Mouse (Mus musculus) limb, embryonic 13.5 days (tissue): ENCODE measurements around the gene Gm20388. TPM values are rescaled to one million over a fixed set of nuclear protein-coding genes. Genes with fewer than 3 reads are reported as not detected.

Experiments
- ATAC-seq: fragments of 200-750 bp; cut with Nextera tagmentation; 2 replicates; pipeline ENCODE4 v1.8.0; 2017; ENCODE audit warnings: low read depth, moderate number of reproducible peaks, moderate TSS enrichment; ENCODE audit not compliant: low FRiP score
- H3K27ac ChIP-seq: fragments of 300-500 bp; sonication (generic); 2 replicates; pipeline ENCODE4 v1.5.1; 2015; ENCODE audit warnings: inconsistent platforms, mild to moderate bottlenecking, moderate library complexity
- H3K27me3 ChIP-seq: fragments of 300-500 bp; sonication (generic); 2 replicates; pipeline ENCODE4 v1.6.1; 2015; ENCODE audit warnings: mild to moderate bottlenecking, inconsistent platforms
- H3K36me3 ChIP-seq: fragments of 300-500 bp; sonication (generic); 2 replicates; pipeline ENCODE4 v1.6.1; 2015; ENCODE audit warnings: inconsistent platforms, mild to moderate bottlenecking, moderate library complexity
- H3K4me1 ChIP-seq: fragments of 300-500 bp; sonication (generic); 2 replicates; pipeline ENCODE4 v1.6.1; 2015; ENCODE audit warnings: inconsistent platforms
- H3K4me2 ChIP-seq: fragments of 300-500 bp; sonication (generic); replicated peaks from 2 replicates; pipeline ENCODE4 v1.6.1; 2015; ENCODE audit warnings: inconsistent platforms, mild to moderate bottlenecking, moderate library complexity
- H3K4me3 ChIP-seq: fragments of 300-500 bp; sonication (generic); 2 replicates; pipeline ENCODE4 v1.5.1; 2015; ENCODE audit warnings: moderate library complexity, mild to moderate bottlenecking, inconsistent platforms
- H3K9ac ChIP-seq: fragments of 300-500 bp; sonication (generic); 2 replicates; pipeline ENCODE4 v1.6.1; 2015; ENCODE audit warnings: mild to moderate bottlenecking, inconsistent platforms
- H3K9me3 ChIP-seq: fragments of 300-500 bp; sonication (generic); 2 replicates; pipeline ENCODE4 v1.6.1; 2016; ENCODE audit warnings: inconsistent platforms
- WGBS: fragments of 180-500 bp; shearing (Covaris S2); methylation state at CpG from one replicate; pipeline ENCODE4 v1.1.7; 2015; 5-methylcytosine and 5-hydroxymethylcytosine counted together
- polyA plus RNA-seq: library from polyadenylated mRNA; unstranded; fragments of >200 nt; fragmentation: Nextera tagmentation; extraction: Ambion mirVana; gene quantifications from 2 replicates; pipeline ENCODE4 v1.2.1, GENCODE M21; 2015

Gm20388 gene
- polyA plus RNA-seq, 1 experiment from 2014 or later, result 7.1 TPM

GRCm38 (mm10) chr8:120728488-120729160 is 818.0 kb downstream of the Gm20388 start:
- Histone ChIP-seq H3K4me2 (no peak overlapping the region), H3K36me3 (no peaks in the 10 kb centered on the region), H3K9ac (no peak overlapping the region), H3K4me3 (no peak overlapping the region), H3K27me3 (peaks cover 30% of the 10 kb centered on the region), H3K27ac (no peak overlapping the region), H3K4me1 (0 out of 2 replicates have a peak, but pooled peaks cover 5% of the 10 kb centered on the region), H3K9me3 (no peaks in the 10 kb centered on the region)
- no peak for ATAC-seq
- WGBS, result 56% methylated on average over 9 of the region's 9 CpGs

DNA sequence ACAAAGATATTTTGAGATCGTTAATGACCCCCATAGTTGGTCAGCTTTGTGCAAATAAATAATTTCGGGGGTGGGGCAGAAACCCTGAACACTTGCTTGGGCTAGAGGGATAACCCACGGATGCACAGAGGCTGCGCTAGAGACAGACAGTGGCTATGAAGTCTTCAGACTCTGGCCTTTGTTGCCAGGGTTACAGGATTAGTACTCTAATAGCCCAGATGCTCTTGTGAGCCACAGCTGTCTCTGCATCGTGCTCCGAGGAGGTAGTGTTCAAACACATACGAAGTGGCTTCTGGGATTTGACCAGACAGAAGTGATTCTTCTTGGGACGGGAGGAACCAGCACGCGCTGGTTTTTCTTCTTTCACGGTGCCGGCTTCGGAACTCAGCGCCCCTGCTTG is 820.9 kb downstream of the Gm20388 start:
- Histone ChIP-seq H3K4me3 (no peak overlapping the region), H3K9ac (no peak overlapping the region), H3K4me1 (peaks cover 16% of the 10 kb centered on the region), H3K27me3 (peaks cover 59% of the 10 kb centered on the region), H3K27ac (no peak overlapping the region), H3K36me3 (no peaks in the 10 kb centered on the region), H3K9me3 (no peaks in the 10 kb centered on the region), H3K4me2 (peak overlapping the region; percentile 31)
- ATAC-seq, result no peak
- WGBS, result 33% methylated on average over 14 of the region's 14 CpGs

GRCm38 (mm10) chr8:120732068-120732467 is 821.4 kb downstream of the Gm20388 start:
- H3K4me3 ChIP-seq, result no peak overlapping the region
- no peak for ATAC-seq
- H3K9ac ChIP-seq, result no peak overlapping the region
- peaks cover 18% of the 10 kb centered on the region for H3K4me1 ChIP-seq
- no peaks in the 10 kb centered on the region for H3K9me3 ChIP-seq
- H3K27ac ChIP-seq, result no peak overlapping the region
- no peaks in the 10 kb centered on the region for H3K36me3 ChIP-seq
- WGBS, result 52% methylated on average over 6 of the region's 6 CpGs
- peak overlapping the region; percentile 31; the same call in 1 of the 2 replicates for H3K4me2 ChIP-seq
- H3K27me3 ChIP-seq, result peaks cover 64% of the 10 kb centered on the region

GRCm38 (mm10) chr8:120735770-120736481 is 825.3 kb downstream of the Gm20388 start, which contains the start of gene Irf8:
Gene Irf8 (plus strand): TSS chr8:120736358.
- peak; percentile 87 for ATAC-seq
- no peaks in the 10 kb centered on the region for H3K36me3 ChIP-seq
- H3K9me3 ChIP-seq, result no peaks in the 10 kb centered on the region
- WGBS, result under 1% methylated on average over 58 of the region's 62 CpGs
- peaks cover 18% of the 10 kb centered on the region for H3K4me1 ChIP-seq
- peak within 1 kb of the TSS; percentile 49 for H3K4me3 ChIP-seq
- H3K4me2 ChIP-seq, result peak within 1 kb of the TSS; percentile 94
- no peak within 1 kb of the TSS for H3K27ac ChIP-seq
- H3K9ac ChIP-seq, result peak within 1 kb of the TSS; percentile 65
- peaks cover 78% of the 10 kb centered on the region for H3K27me3 ChIP-seq

DNA sequence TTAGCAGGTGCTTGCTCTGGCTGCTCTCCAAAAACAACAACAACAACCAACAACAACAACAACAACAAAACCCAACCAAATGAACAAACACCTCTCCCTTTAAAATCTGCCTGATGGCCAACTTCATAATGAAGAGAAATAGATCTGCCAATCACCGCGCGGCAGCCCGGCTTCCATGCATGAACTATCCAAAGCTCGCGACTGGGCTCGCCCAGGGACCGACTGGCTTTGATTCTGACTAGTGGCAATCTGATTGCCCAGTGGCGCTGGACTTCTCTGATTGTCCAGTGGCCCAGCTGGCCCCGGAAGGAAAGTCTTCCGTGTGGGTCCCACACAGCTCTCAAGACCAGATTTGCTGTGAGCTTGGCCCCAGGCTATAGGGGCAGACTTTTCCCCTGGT is 825.8 kb downstream of the Gm20388 start:
- peak overlapping the region; percentile 49 for H3K4me3 ChIP-seq
- peaks cover 76% of the 10 kb centered on the region for H3K27me3 ChIP-seq
- H3K4me2 ChIP-seq, result peak overlapping the region; percentile 94
- H3K9ac ChIP-seq, result no peak overlapping the region
- 0 out of 2 replicates have a peak, but pooled peaks have one; percentile 39 for ATAC-seq
- peaks cover 18% of the 10 kb centered on the region for H3K4me1 ChIP-seq
- no peaks in the 10 kb centered on the region for H3K36me3 ChIP-seq
- no peaks in the 10 kb centered on the region for H3K9me3 ChIP-seq
- WGBS, result 2% methylated on average over 11 of the region's 11 CpGs
- H3K27ac ChIP-seq, result no peak overlapping the region

DNA sequence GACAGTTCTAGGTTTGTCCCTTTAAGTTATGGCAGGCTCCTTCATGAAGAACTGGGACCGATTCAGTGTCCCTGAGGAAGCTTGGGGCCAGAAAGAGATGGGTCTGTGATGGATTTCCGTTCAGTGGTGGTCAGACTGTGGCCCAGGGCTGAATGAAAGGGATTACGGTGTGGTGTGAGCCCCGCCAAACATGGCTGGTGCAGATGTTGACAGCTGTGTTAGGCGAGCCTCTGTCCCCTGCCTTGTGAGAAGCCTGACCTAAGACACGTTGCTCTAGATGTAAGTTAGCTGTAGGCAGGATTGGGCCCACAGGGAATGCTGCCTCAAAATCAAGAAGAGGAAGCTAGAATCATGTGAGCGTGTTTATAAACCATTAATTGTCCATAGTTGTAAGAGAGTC is 826.5 kb downstream of the Gm20388 start:
- Histone ChIP-seq H3K4me1 (peaks cover 13% of the 10 kb centered on the region), H3K27me3 (peaks cover 71% of the 10 kb centered on the region), H3K4me3 (no peak overlapping the region), H3K9me3 (no peaks in the 10 kb centered on the region), H3K36me3 (no peaks in the 10 kb centered on the region), H3K4me2 (no peak overlapping the region), H3K9ac (no peak overlapping the region), H3K27ac (no peak overlapping the region)
- ATAC-seq, result no peak
- 57% methylated on average over 7 of the region's 7 CpGs for WGBS

DNA sequence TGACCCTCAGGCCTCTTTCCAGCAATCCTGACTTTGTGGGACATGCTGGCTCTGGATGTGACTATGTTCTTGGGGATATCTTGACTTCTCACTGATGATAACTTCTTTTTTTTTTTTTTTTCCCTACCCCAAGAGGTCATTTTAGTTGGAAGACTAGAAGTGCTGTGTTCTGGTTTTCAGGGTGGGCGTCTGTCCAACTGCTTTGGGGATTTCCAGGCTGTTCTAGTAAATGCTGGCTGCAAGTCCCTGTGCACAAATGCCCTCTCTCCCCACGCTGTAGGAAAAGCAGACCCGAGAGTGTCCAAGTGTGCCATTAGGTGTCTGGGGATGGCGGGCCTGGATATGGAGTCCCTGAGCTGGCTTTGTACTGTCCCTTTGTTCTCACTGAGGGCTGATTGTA is 828.1 kb downstream of the Gm20388 start:
- 77% methylated on average over 4 of the region's 4 CpGs for WGBS
- no peaks in the 10 kb centered on the region for H3K9me3 ChIP-seq
- no peak for ATAC-seq
- H3K4me1 ChIP-seq, result peaks cover 18% of the 10 kb centered on the region
- peaks cover 57% of the 10 kb centered on the region for H3K27me3 ChIP-seq
- H3K27ac ChIP-seq, result no peak overlapping the region
- no peak overlapping the region for H3K9ac ChIP-seq
- H3K36me3 ChIP-seq, result no peaks in the 10 kb centered on the region
- H3K4me2 ChIP-seq, result no peak overlapping the region
- no peak overlapping the region for H3K4me3 ChIP-seq

- Histone ChIP-seq H3K9ac (no peak overlapping the region), H3K4me1 (peaks cover 25% of the 10 kb centered on the region), H3K4me2 (no peak overlapping the region), H3K27ac (no peak overlapping the region), H3K36me3 (no peaks in the 10 kb centered on the region), H3K9me3 (no peaks in the 10 kb centered on the region), H3K27me3 (peaks cover 50% of the 10 kb centered on the region), H3K4me3 (no peak overlapping the region)
- WGBS, result 87% methylated on average over 15 of the region's 15 CpGs
- no peak for ATAC-seq
Measured at GRCm38 (mm10) chr8:120739526-120739925, 828.9 kb downstream of the Gm20388 start.

DNA sequence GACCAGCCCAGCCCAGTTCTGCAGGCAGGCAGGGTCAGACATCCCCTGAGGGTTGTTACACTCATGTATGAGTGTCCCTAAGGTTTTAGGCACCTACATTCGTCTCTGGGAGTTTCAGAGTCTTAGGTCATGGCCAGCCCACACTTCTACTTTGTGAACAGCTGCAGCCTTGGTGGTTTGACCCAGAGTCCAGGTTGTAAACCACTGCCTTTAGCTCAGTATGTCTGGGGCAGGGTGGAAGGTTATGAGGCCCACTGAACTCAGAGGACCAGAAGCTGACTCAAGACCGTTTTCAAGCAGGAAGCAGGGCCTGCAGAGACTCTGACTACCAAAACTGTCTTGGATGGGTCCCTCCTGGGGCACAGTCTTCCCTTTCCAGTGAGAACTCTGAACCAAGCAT is 829.9 kb downstream of the Gm20388 start:
- peaks cover 42% of the 10 kb centered on the region for H3K27me3 ChIP-seq
- no peak for ATAC-seq
- no peak overlapping the region for H3K27ac ChIP-seq
- 54% methylated on average over 2 of the region's 2 CpGs for WGBS
- H3K9ac ChIP-seq, result no peak overlapping the region
- no peaks in the 10 kb centered on the region for H3K36me3 ChIP-seq
- H3K4me1 ChIP-seq, result peaks cover 23% of the 10 kb centered on the region
- no peak overlapping the region for H3K4me2 ChIP-seq
- H3K9me3 ChIP-seq, result no peaks in the 10 kb centered on the region
- H3K4me3 ChIP-seq, result no peak overlapping the region

- 89% methylated on average over 16 of the region's 17 CpGs for WGBS
- no peaks in the 10 kb centered on the region for H3K9me3 ChIP-seq
Measured at GRCm38 (mm10) chr8:120741001-120741400, 830.4 kb downstream of the Gm20388 start.

GRCm38 (mm10) chr8:120741815-120742530 is 831.3 kb downstream of the Gm20388 start:
- WGBS, result 89% methylated on average over 15 of the region's 15 CpGs
- no peak for ATAC-seq

More at GRCm38 (mm10) chr8:120741001-120741400, 830.4 kb downstream of the Gm20388 start:
- no peak for ATAC-seq
- Histone ChIP-seq H3K27ac (no peak overlapping the region), H3K4me3 (no peak overlapping the region), H3K4me2 (no peak overlapping the region), H3K36me3 (no peaks in the 10 kb centered on the region), H3K4me1 (peaks cover 20% of the 10 kb centered on the region), H3K9ac (no peak overlapping the region), H3K27me3 (peaks cover 38% of the 10 kb centered on the region)

More at GRCm38 (mm10) chr8:120741815-120742530, 831.3 kb downstream of the Gm20388 start:
- Histone ChIP-seq H3K27ac (no peak overlapping the region), H3K9me3 (no peaks in the 10 kb centered on the region), H3K4me1 (peaks cover 22% of the 10 kb centered on the region), H3K36me3 (no peaks in the 10 kb centered on the region), H3K27me3 (peaks cover 29% of the 10 kb centered on the region), H3K9ac (no peak overlapping the region), H3K4me3 (no peak overlapping the region), H3K4me2 (no peak overlapping the region)
